Mouse (Mus musculus) urinary bladder, postnatal 10 days (tissue): ENCODE results near the gene Trap1a.
"Not testable (repeated sequence)": the region's sequence is repeated elsewhere in the genome, so short reads cannot be mapped to it uniquely, and the experiment has no call there.

ENCODE experiments used
- DNase-seq: peaks from one replicate; pipeline ENCODE4 v3.0.0; 2022; ENCODE audit warnings: low spot score

Trap1a gene

GRCm38 (mm10) chrX:139333263-139333994, at the start of gene Trap1a:
Gene Trap1a (plus strand): TSS chrX:139333683.
- no peak for DNase-seq

DNA sequence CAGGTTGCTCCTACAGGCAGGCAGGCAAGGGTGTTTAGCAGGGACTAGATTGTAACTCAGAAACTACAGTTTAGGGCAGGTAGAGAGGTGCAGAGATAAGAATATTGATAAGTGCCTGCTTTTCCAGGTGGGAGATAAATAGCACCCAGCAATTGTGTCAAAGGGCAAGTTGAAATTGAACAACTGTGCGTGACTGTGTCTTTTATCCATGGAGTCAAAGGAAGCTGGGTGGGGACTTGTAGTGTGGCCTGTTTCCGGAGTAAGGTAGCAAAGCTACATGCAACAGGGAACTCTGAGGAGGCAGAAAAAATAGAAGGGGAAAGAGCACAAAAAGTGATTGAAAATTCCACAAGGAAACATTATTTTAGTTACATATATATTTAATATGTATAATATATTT, 40.4 kb upstream of the Trap1a start:
- DNase-seq: no peak

DNA sequence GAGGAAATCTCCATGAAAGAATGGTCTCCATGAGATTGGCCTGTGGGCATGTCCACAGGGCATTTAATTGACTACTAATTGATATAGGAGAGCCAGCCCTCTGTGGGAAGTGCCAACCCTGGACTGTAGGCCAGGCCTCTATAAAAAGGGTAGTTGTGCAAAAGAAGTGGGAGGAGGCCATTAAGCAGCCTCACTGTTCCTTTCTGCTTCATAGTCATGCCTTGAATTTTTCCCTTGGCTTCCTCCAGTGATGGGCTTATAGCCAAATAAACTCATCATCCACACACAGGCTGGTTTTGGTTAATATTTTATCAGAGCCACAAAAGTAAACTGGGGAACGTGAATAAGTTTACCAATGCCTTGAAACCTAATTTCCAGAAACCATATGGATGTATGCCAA, 38.2 kb upstream of the Trap1a start:
- no peak for DNase-seq

GRCm38 (mm10) chrX:139317356-139317755, 16.1 kb upstream of the Trap1a start:
- DNase-seq: not testable (repeated sequence)

GRCm38 (mm10) chrX:139332583-139332982, 900 bp upstream of the Trap1a start:
- no peak for DNase-seq

DNA sequence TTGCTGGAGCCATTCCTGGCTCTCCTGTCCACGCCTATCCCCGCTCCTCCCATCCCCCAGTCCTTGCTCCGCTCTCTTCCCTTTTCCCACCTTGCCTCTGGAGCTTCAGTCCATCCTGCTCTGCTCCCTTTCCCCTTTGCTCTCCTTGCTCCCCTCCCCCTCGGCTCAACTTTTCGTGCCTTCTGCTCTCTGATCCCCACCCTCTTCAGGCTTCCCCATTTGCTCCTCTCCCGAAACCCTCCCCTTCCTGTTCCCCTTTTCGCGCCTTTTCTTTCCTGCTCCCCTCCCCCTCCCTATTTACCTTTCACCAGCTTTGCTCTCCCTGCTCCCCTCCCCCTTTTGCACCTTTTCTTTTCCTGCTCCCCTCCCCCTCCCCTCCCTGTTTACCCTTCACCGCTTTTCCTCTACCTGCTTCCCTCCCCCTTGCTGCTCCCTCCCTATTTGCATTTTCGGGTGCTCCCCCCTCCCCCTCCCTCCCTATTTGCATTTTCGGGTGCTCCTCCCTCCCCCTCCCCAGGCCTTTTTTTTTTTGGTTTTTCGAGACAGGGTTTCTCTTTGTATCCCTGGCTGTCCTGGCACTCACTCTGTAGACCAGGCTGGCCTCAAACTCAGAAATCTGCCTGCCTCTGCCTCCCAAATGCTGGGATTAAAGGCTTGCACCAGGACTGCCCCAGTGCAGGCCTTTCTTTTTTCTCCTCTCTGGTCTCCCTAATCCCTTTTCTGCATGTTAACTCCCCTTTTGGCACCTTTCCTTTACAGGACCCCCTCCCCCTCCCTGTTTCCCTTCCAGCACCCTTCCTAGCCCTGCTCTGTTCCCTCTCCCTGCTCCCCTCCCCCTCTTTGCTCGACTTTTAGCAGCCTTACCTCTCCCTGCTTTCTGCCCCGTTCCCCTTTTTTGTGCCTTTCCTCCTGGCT, 1.3 kb downstream of the Trap1a start:
- DNase-seq: no peak

- DNase-seq: no peak
Measured at GRCm38 (mm10) chrX:139335419-139336074, 2.1 kb downstream of the Trap1a start.

GRCm38 (mm10) chrX:139339553-139339952, 6.1 kb downstream of the Trap1a start:
- DNase-seq: no peak

DNA sequence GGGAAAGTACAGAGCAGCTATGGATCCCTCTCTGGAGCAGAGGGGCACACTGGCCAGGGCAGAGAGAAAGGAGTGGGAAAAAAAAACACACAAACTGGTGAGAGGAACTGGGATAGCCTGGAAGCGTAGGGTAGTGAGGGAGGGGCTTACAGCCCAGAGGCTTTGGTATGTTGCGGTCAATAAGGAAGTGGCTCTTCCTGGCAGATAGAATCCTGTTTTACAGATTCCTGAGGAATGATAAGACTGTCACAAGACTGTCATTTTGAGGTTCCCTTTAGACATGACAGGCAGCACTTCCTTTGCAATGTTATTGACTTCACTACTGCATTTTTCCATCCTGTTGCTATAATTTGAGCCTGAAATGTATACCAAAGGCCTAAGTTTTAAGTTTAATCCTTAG, 7.7 kb downstream of the Trap1a start:
- no peak for DNase-seq

DNA sequence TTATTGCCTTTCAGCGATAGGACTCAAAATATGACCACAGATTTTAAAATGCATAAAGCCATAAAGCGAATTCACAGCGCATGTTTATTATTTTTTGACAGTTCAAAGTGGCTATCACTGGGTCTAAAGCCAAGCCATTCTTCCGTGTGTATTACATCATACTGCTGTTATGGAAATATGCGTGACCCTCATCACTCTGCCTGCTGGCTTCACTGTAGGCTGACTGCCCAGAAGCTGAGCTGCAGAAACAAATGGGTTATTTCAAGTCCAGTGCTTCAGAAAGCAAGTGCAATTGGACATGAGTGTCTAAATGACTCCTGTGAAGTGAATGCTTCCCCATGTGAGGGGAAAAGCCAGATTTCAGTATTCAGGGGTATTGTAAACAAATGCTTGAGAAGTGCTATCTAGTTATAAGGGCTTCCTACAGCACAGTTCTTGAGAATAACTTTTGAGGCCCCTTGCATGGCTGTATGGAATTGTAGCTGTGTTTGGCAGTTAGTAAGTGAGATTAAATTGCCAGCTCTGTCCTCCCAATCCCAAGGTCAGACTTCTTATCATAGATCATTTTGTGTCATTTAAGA, 18.8 kb downstream of the Trap1a start:
- DNase-seq: no peak

GRCm38 (mm10) chrX:139357639-139358260, 24.3 kb downstream of the Trap1a start:
- no peak for DNase-seq

- no peak for DNase-seq
Measured at GRCm38 (mm10) chrX:139358361-139358760, 24.9 kb downstream of the Trap1a start.

GRCm38 (mm10) chrX:139366837-139367528, 33.5 kb downstream of the Trap1a start:
- DNase-seq: no peak

GRCm38 (mm10) chrX:139367529-139367908, 34.0 kb downstream of the Trap1a start:
- DNase-seq: no peak

- no peak for DNase-seq
Measured at GRCm38 (mm10) chrX:139369122-139369521, 35.6 kb downstream of the Trap1a start.

DNA sequence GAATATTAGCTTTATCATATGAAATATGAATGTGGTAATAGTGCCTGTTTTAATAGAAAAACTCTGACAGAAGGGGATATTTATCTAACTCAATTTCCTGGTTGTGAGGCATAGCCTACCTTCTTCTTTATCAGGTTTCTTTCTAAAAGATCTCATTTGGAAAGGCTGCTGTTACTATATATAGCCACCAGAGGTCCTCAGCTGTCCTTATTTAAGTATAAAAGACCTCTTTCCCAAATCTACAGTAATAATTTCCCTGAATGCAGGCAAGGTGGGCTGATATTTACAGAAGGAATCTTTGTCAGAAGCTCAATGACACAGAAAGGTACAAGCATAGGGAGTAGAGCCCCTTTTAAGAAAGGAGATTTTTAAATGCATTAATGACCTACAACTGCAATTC, 39.2 kb downstream of the Trap1a start:
- no peak for DNase-seq
